Mouse (Mus musculus) heart, embryonic 12.5 days (tissue): ENCODE measurements at regions not wholly inside any gene's neighbourhood (a gene's known extent, or its start where the extent isn't known, plus 50 kb on each side); places are given as distances from the start of the nearest gene placed in this dataset.
"Not testable (repeated sequence)": the region's sequence is repeated elsewhere in the genome, so short reads cannot be mapped to it uniquely, and the experiment has no call there.

Source experiments
- ATAC-seq: fragments of 200-750 bp; cut with Nextera tagmentation; 2 replicates; pipeline ENCODE4 v1.8.0; 2017; ENCODE audit warnings: moderate TSS enrichment, moderate library complexity; ENCODE audit not compliant: insufficient number of reproducible peaks, low FRiP score
- H3K27ac ChIP-seq: fragments of 300-500 bp; sonication (generic); 2 replicates; pipeline ENCODE4 v1.5.1; 2016; ENCODE audit warnings: mild to moderate bottlenecking, moderate library complexity; ENCODE audit not compliant: poor library complexity, severe bottlenecking
- H3K27me3 ChIP-seq: fragments of 300-500 bp; sonication (generic); replicated peaks from 2 replicates; pipeline ENCODE4 v1.6.1; 2016; ENCODE audit warnings: mild to moderate bottlenecking, moderate library complexity
- H3K36me3 ChIP-seq: fragments of 300-500 bp; sonication (generic); 2 replicates; pipeline ENCODE4 v1.6.1; 2016; ENCODE audit warnings: mild to moderate bottlenecking, moderate library complexity
- H3K4me1 ChIP-seq: fragments of 300-500 bp; sonication (generic); replicated peaks from 2 replicates; pipeline ENCODE4 v1.6.1; 2016; ENCODE audit warnings: mild to moderate bottlenecking
- H3K4me2 ChIP-seq: fragments of 300-500 bp; sonication (generic); 2 replicates; pipeline ENCODE4 v1.6.1; 2016; ENCODE audit warnings: mild to moderate bottlenecking, moderate library complexity
- H3K4me3 ChIP-seq: fragments of 300-500 bp; sonication (generic); 2 replicates; pipeline ENCODE4 v1.5.1; 2016; ENCODE audit warnings: mild to moderate bottlenecking
- H3K9ac ChIP-seq: fragments of 300-500 bp; sonication (generic); 2 replicates; pipeline ENCODE4 v1.6.1; 2016; ENCODE audit warnings: mild to moderate bottlenecking, moderate library complexity
- H3K9me3 ChIP-seq: fragments of 300-500 bp; sonication (generic); replicated peaks from 2 replicates; pipeline ENCODE4 v1.6.1; 2016; ENCODE audit warnings: mild to moderate bottlenecking, moderate library complexity
- WGBS: fragments of 180-500 bp; shearing (Covaris S2); methylation state at CpG from one replicate; pipeline ENCODE4 v1.1.7; 2016; 5-methylcytosine and 5-hydroxymethylcytosine counted together

DNA sequence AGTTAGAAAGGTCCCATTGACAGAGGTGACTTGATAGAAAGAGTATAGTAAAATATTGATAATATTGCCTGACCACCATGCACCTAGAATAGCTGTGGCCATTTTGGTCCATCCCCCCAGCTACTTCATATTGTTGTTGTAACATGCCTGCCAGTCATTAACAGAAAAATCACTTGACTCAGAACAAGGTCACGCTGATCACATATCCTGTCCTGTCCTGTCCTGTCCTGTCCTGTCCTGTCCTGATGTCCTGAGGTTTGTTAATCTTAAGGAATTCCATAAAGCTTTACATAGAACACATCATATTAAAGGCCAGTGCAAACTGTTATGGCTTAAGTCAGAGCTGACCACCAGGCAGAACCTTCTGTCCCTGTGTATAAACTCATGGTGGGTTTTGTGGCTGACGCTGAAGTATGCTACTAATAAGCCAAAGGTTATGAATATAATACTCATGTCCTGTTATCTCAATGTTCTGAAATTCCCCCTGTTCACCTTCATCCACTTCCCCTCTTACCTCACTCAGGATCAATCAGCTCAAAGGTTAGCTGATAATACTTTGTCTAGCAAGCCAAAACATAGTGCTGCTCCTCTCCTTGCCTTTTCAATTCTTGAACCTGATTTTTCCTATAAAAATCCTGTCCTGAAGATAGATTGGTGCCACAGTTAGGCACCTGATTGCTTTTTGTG is 173.7 kb downstream of the Alg10b start:
- ATAC-seq: no peak
- WGBS: 86% methylated on average over 2 of the region's 2 CpGs
- no peak overlapping the region for H3K9ac ChIP-seq

DNA sequence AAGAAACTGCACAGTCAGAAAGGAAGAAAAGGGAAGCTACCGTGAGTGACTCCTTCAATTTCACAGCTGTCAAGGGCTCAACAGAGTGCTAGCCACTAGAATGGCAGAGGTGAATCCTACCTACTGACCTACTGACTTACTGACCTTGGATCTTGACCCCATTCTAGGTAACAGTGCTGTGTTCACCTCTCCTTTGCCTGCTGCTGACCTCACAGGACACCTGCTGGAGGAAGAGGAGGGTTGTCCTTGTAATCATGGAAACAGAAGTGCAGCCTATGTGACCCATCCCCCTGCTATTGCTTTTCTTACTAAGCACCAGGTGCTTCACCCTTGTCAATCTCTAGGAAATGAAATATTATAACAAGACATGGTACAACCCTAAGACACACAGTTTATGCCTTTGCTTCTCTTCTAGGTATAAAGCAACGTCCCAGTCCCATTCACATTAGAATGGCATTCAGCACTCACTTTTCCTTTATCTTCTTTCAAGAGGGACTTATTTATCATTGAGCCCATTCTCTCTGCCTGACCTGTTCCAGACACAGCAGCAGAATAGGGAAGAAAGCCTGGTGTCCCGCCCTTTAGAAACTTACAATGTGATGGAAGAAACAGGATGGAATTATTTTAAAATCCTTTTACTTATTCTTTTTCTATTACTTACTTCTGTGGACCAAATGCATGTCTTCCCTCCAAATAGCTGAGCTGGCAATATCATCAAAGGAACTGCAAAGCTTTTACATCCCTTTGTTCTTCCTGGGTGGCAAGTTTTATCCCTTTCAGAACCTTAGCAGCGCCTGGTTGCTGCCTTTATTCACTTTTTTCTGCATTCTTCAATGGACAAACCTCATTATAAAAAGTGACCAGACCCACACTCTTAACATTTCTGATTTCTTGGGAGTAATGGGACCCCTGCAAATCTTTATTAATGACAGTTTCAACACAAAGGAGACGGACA is 176.5 kb downstream of the Alg10b start:
- Histone ChIP-seq H3K27ac (no peak overlapping the region), H3K27me3 (no peaks in the 10 kb centered on the region), H3K9me3 (no peaks in the 10 kb centered on the region), H3K4me3 (no peak overlapping the region), H3K9ac (no peak overlapping the region), H3K4me1 (no peaks in the 10 kb centered on the region), H3K36me3 (no peaks in the 10 kb centered on the region), H3K4me2 (no peak overlapping the region)
- 49% methylated on average over 5 of the region's 5 CpGs for WGBS
- no peak for ATAC-seq

More for the DNA sequence above, 173.7 kb downstream of the Alg10b start:
- H3K4me1 ChIP-seq: no peaks in the 10 kb centered on the region
- H3K27ac ChIP-seq: no peak overlapping the region
- no peak overlapping the region for H3K4me3 ChIP-seq
- H3K4me2 ChIP-seq: no peak overlapping the region
- H3K9me3 ChIP-seq: no peaks in the 10 kb centered on the region
- H3K36me3 ChIP-seq: no peaks in the 10 kb centered on the region
- H3K27me3 ChIP-seq: no peaks in the 10 kb centered on the region

DNA sequence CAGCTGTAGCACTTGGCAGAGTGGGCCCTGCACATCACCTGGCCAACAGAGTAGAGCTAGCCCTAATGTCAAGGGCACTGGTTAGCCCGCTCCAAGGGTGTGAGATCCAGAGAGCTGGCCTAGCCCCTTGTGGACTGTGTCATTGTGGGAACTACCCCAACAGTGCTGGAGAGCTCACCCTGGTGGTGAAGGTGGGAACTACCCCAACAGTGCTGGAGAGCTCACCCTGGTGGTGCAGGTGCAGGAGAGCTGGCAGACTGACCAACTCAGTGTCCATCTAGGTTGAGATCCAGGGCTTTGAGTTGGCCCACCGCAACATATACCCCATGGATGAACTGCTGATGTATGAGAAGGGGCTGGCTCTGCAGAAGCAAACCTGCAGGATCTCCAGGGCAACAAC is 196.7 kb downstream of the Alg10b start:
- Histone ChIP-seq H3K9ac (no peak overlapping the region), H3K27me3 (no peaks in the 10 kb centered on the region), H3K4me1 (0 out of 2 replicates have a peak, but pooled peaks cover 3% of the 10 kb centered on the region), H3K4me2 (no peak overlapping the region), H3K4me3 (no peak overlapping the region), H3K9me3 (no peaks in the 10 kb centered on the region), H3K27ac (no peak overlapping the region), H3K36me3 (no peaks in the 10 kb centered on the region)
- ATAC-seq: no peak
- WGBS: 84% methylated on average over 2 of the region's 2 CpGs

DNA sequence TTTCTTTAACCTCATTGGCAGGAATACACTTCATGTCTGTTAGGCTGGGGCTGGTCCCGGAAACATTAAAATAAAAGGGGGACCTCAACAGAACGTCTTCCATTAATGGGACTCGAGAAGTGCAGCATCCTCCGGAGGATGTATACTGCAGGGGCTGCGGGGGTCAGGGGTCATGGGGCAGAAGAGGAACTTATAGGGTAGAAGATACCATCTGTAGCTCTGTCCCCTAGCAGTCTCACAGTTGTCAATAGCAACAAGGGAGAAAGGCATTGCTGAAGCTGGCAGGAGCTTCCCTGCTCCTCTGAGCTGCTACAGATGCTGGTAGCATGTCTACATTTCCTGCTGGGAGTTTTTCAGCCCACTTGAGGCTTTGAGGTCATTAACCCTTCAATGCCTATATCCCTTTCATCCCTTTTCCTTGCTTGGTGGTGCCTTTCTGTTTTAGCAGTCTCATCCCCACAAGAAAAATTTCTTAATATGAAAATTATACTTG is 198.1 kb downstream of the Alg10b start:
- Histone ChIP-seq H3K9ac (no peak overlapping the region), H3K27me3 (no peaks in the 10 kb centered on the region), H3K4me3 (no peak overlapping the region), H3K9me3 (no peaks in the 10 kb centered on the region), H3K4me2 (no peak overlapping the region), H3K4me1 (0 out of 2 replicates have a peak, but pooled peaks cover 3% of the 10 kb centered on the region), H3K36me3 (no peaks in the 10 kb centered on the region), H3K27ac (no peak overlapping the region)
- ATAC-seq: no peak
- WGBS: 49% methylated on average over 5 of the region's 5 CpGs

DNA sequence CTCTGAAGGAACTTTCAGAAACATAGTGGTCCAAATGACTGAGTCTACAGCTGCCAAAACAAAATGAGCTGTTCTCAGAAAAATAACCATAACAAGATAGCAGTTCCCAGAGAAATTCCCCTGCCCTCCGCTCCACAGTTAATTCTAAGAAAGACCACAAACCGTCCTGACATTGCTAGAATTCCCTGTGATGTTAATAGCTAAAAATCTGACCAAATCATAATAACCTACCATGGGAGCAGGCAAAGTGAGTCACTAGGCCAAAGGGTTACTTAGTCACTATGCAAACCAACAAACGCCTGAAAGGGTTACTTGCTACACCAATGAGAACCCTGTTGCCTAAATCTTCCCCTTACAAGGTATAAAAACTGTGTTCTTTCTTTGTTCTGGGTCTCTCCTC is 206.9 kb downstream of the Alg10b start:
- not testable (repeated sequence) for H3K36me3 ChIP-seq, H3K27me3 ChIP-seq, ATAC-seq, H3K4me3 ChIP-seq, H3K9ac ChIP-seq, H3K4me1 ChIP-seq, H3K9me3 ChIP-seq, H3K4me2 ChIP-seq, H3K27ac ChIP-seq
- 85% methylated on average over 3 of the region's 3 CpGs for WGBS

DNA sequence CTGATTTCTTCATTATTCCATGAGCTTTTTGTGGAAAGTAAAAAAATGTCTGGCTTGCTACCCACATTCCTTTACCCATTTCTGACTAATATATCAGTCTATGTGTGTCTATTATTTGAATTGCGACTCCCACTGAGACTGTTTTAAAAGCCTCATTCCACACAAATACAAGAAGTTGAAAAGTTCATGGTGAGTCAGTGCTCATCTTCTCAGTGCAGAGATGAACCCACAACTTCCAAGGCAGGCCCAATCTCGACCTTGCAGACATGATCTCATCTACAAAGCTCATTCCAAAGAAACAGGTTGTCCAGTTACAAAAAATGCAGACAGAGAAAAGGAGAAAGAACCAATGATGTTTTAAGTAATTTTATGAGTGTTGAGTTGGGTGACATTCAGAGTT is 208.0 kb downstream of the Alg10b start:
- no peaks in the 10 kb centered on the region for H3K27me3 ChIP-seq
- no peaks in the 10 kb centered on the region for H3K4me1 ChIP-seq
- WGBS: 51% methylated on average over 2 of the region's 2 CpGs
- no peak for ATAC-seq
- no peak overlapping the region for H3K4me2 ChIP-seq
- H3K4me3 ChIP-seq: no peak overlapping the region
- H3K27ac ChIP-seq: no peak overlapping the region
- H3K36me3 ChIP-seq: no peaks in the 10 kb centered on the region
- H3K9ac ChIP-seq: no peak overlapping the region
- H3K9me3 ChIP-seq: no peaks in the 10 kb centered on the region

DNA sequence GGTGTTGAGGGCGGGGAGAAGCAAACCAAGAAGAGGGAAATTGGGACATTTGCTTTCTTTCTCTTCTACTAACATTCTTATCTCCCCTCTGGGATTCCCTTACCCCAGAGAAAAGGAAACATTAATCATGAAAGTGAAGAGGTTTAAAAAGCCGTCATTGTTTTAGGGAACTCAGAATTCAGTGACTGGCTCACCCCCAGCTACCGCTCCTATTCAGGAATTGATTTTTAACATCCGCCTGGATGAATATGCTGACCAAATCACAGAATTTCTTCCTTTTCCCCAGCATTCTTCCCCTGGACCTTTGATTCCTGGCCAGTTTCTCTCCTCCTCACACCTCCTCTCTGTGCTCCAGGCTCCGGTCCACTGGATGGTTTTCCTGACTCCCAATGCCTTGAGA is 211.2 kb downstream of the Alg10b start:
- no peak overlapping the region for H3K27ac ChIP-seq
- no peaks in the 10 kb centered on the region for H3K9me3 ChIP-seq
- H3K27me3 ChIP-seq: no peaks in the 10 kb centered on the region
- H3K9ac ChIP-seq: no peak overlapping the region
- 30% methylated on average over 5 of the region's 5 CpGs for WGBS
- H3K4me3 ChIP-seq: no peak overlapping the region
- H3K4me2 ChIP-seq: peak overlapping the region; percentile 31; the same call in 1 of the 2 replicates
- no peaks in the 10 kb centered on the region for H3K36me3 ChIP-seq
- no peak for ATAC-seq
- H3K4me1 ChIP-seq: no peaks in the 10 kb centered on the region
